Mouse (Mus musculus): ENCODE results near the gene Lama5. TPM values are rescaled to one million over a fixed set of nuclear protein-coding genes. Genes with fewer than 3 reads are reported as not detected.
"Not testable (repeated sequence)": the region's sequence is repeated elsewhere in the genome, so short reads cannot be mapped to it uniquely, and the experiment has no call there.

The Lama5 gene
- polyA plus RNA-seq, 1 experiment from 2014 or later: 2.7 TPM

DNA sequence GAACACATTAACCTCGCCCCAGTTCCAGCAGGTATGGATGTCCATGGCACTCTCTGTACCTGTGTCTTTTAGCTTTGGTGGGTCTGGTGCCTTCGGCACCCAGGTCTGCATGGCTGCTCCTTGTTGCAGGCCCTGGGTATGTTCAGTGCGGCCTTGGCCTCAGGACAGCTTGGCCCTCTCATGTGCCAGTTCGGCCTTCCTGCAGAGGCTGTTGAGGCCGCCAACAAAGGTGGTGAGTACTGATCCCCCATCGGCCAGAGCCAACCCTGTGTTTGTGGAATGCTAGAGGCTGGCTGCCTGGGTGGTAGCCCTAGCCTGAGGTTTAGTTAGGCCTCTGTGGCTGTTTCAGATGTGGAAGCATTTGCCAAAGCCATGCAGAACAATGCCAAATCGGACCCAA, 49.9 kb downstream of the Lama5 start:
- H3K27me3 ChIP-seq (replicated peaks; ENCODE audit: control insufficient read depth, insufficient read depth, low read length): no peaks in the 10 kb centered on the region
- H3K36me3 ChIP-seq (ENCODE audit: control insufficient read depth, insufficient read depth, low read length): peaks cover 59% of the 10 kb centered on the region
- WGBS: 94% methylated on average over 7 of the region's 7 CpGs
- no peak overlapping the region for H3K4me2 ChIP-seq (ENCODE audit: low read length)
- no peak for DNase-seq (ENCODE audit: low spot score)
- H3K9ac ChIP-seq (ENCODE audit: low read length): no peak overlapping the region
- H3K27ac ChIP-seq (ENCODE audit: low read depth, low read length): no peak overlapping the region
- ATAC-seq: no peak
- H3K4me1 ChIP-seq (ENCODE audit: control insufficient read depth, insufficient read depth, low read length): peaks cover 10% of the 10 kb centered on the region
- H3K4me3 ChIP-seq (ENCODE audit: low read depth, low read length): no peak overlapping the region
- no peaks in the 10 kb centered on the region for H3K9me3 ChIP-seq (replicated peaks; ENCODE audit: control insufficient read depth, low read length)

DNA sequence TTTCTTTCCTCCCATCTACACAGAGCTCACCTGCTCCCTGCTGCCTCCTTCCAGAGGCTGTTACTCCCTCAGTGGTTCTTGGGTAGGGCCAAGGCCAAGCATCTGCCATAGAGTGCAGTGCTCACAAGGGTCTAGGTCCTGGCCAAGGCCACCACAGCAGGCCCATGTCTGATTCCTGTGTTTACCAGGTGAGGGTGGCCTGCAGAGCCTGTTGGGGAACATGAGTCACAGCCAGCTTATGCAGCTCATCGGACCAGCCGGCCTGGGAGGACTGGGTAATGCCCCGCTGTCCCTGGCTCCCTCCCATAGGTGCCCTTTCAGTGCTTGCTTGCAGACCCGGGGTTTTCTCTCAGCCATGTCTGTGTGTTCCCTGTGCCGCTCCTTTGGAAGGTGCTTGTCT, 51.5 kb downstream of the Lama5 start:
- ATAC-seq (no peak), DNase-seq (ENCODE audit: low spot score) (no peak)
- WGBS: 95% methylated on average over 5 of the region's 5 CpGs
- no peak overlapping the region for H3K9ac ChIP-seq (ENCODE audit: low read length)
- H3K27ac ChIP-seq (ENCODE audit: low read depth, low read length): no peak overlapping the region
- peaks cover 10% of the 10 kb centered on the region for H3K4me1 ChIP-seq (ENCODE audit: control insufficient read depth, insufficient read depth, low read length)
- no peaks in the 10 kb centered on the region for H3K27me3 ChIP-seq (replicated peaks; ENCODE audit: control insufficient read depth, insufficient read depth, low read length)
- H3K4me3 ChIP-seq (ENCODE audit: low read depth, low read length): no peak overlapping the region
- H3K4me2 ChIP-seq (ENCODE audit: low read length): no peak overlapping the region
- peaks cover 59% of the 10 kb centered on the region for H3K36me3 ChIP-seq (ENCODE audit: control insufficient read depth, insufficient read depth, low read length)
- H3K9me3 ChIP-seq (replicated peaks; ENCODE audit: control insufficient read depth, low read length): no peaks in the 10 kb centered on the region

DNA sequence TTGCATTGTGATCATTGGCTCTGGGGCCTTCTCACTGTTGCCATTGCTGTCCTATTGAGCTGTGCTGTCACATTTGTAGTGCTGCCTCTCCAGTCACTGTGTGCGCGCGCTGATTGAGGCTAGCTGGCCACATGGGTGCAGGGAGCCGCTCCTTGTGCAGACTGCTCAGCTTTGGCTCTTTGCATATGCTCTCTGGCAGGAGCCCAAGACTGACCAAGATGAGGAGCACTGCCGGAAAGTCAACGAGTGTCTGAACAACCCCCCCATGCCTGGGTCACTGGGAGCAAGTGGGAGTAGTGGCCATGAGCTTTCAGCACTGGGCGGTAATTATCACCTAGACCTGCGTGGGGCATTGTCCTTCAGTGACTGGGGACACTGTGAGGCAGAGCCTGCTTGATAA, 51.9 kb downstream of the Lama5 start:
- Histone ChIP-seq H3K36me3 (ENCODE audit: control insufficient read depth, insufficient read depth, low read length) (peaks cover 59% of the 10 kb centered on the region), H3K4me1 (ENCODE audit: control insufficient read depth, insufficient read depth, low read length) (peaks cover 10% of the 10 kb centered on the region)
- ATAC-seq; H3K4me2 ChIP-seq (ENCODE audit: low read length); H3K9ac ChIP-seq (ENCODE audit: low read length); H3K9me3 ChIP-seq (replicated peaks; ENCODE audit: control insufficient read depth, low read length); H3K27me3 ChIP-seq (replicated peaks; ENCODE audit: control insufficient read depth, insufficient read depth, low read length); DNase-seq (ENCODE audit: low spot score); H3K4me3 ChIP-seq (ENCODE audit: low read depth, low read length); H3K27ac ChIP-seq (ENCODE audit: low read depth, low read length): not testable (repeated sequence)
- WGBS: 95% methylated on average over 8 of the region's 8 CpGs

DNA sequence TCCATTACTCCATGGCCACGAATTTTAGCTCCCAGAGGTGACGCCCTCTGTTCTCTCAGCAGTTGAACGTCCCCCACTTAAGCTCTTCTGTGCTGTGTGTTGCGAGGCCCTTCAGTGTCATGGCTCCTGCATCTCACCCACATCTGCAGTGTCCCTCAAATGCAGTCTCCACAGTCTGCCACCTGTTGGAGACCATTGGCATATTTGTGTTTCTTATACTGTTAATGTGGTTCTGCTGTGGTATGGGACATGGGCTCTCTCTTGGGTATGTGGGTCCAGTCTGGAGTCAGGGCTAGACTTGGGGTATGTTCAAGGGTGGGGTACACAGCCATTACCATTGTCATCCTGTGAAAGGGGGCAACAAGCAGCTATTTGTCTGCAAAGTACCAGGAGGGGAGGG, 52.5 kb downstream of the Lama5 start:
- Histone ChIP-seq H3K4me3 (ENCODE audit: low read depth, low read length) (no peak overlapping the region; the same call in 1 of the 2 replicates), H3K4me2 (ENCODE audit: low read length) (peak overlapping the region; percentile 98), H3K27me3 (replicated peaks; ENCODE audit: control insufficient read depth, insufficient read depth, low read length) (no peaks in the 10 kb centered on the region), H3K9me3 (replicated peaks; ENCODE audit: control insufficient read depth, low read length) (no peaks in the 10 kb centered on the region), H3K4me1 (ENCODE audit: control insufficient read depth, insufficient read depth, low read length) (peaks cover 10% of the 10 kb centered on the region), H3K36me3 (ENCODE audit: control insufficient read depth, insufficient read depth, low read length) (peaks cover 54% of the 10 kb centered on the region), H3K27ac (ENCODE audit: low read depth, low read length) (no peak overlapping the region), H3K9ac (ENCODE audit: low read length) (no peak overlapping the region)
- no peak for ATAC-seq
- 80% methylated on average over 4 of the region's 4 CpGs for WGBS
- DNase-seq (ENCODE audit: low spot score): no peak

DNA sequence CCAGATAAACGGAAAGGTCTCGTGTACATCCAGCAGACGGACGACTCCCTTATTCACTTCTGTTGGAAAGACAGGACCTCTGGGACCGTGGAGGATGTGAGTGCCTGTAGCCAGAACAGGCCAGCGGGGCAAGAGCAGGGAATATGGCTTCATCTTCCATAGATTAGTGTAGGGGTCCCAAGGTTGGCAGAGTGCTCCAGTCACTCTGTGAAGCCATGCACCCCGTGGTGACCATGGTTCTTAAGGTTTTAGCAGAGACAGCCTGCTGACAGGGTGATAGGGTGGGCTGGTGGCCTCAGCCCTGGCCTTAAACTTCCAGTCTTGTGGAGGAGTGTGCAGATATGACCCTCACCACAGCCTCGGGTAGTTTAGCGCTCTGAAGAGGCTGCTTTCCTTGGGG, 53.5 kb downstream of the Lama5 start:
- Histone ChIP-seq H3K36me3 (ENCODE audit: control insufficient read depth, insufficient read depth, low read length) (peaks cover 43% of the 10 kb centered on the region), H3K4me3 (ENCODE audit: low read depth, low read length) (peak overlapping the region; percentile 97), H3K4me1 (ENCODE audit: control insufficient read depth, insufficient read depth, low read length) (peaks cover 10% of the 10 kb centered on the region), H3K9me3 (replicated peaks; ENCODE audit: control insufficient read depth, low read length) (no peaks in the 10 kb centered on the region), H3K27ac (ENCODE audit: low read depth, low read length) (no peak overlapping the region), H3K9ac (ENCODE audit: low read length) (peak overlapping the region; percentile 96), H3K4me2 (ENCODE audit: low read length) (peak overlapping the region; percentile 98), H3K27me3 (replicated peaks; ENCODE audit: control insufficient read depth, insufficient read depth, low read length) (no peaks in the 10 kb centered on the region)
- no peak for ATAC-seq
- WGBS: 10% methylated on average over 5 of the region's 9 CpGs
- no peak for DNase-seq (ENCODE audit: low spot score)

DNA sequence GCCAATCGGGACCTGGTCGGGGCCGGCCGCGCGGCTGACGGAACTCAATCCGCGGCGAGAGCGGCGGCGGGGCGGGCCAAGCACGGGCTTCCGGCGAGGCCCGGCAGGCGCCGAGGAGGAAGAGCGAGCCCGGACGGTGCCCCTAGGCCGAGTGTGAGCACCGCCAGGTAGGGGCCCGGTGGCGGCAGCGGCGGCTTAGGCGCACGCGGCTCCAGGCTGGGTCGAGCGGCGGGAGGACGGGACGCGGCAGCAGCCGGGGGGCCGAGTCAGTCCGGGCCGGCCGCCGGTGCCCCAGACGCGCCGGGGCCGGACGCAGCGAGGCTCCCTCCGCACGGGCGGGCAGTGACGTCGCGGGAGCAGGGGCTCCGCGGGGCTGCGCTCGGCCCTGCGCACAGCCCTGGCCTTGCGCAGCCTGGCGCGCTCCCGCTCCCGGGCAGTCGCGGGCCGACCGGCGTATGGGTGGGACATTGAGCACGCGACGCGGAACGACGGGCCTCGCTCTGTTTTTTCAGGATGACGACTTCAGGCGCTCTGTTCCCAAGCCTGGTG, 54.1 kb downstream of the Lama5 start:
- under 1% methylated on average over 56 of the region's 80 CpGs for WGBS

DNA sequence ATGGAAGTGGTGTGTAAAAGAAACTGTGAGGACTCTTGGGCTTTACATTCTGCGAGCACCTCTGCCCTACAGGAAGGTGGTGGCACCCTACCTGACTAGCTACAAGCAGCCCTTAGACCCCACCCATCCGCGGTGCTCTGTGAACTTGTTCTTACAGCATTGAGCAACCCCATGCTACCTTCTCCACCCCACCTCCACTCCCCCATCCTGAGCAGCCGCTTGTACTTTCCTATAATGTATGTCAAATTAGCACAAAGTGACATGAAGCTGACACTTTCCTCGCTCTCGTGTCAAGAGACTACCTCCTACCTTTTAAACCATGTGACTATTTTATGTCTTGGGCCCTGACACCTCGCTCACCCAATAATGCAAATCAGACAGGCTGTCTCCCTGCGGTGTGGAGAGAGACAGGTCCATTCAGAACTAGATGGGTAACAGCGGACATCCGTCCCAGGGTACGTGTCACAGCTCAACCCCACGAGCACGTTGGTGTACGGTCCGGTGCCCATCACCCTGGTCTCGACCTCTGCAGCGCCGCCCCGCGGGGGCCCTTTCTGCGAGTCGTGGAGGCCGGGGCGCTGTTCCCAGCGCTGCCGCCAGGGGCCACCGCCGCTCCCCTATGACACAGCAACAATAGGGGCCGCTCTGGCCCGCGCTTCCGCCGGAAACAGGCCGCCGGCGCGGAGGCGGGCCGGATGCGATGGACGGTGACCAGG, 54.7 kb downstream of the Lama5 start, which contains the start of gene Adrm1:
TSS of gene Adrm1 (plus strand) at position 680 of the 716 bp plus-strand sequence.
- whole genome bisulfite sequencing: 6% methylated on average over 41 of the region's 41 CpGs
- Histone ChIP-seq H3K4me2 (ENCODE audit: low read length) (peak within 1 kb of the TSS; percentile 98), H3K4me3 (ENCODE audit: low read depth, low read length) (peak within 1 kb of the TSS; percentile 97), H3K9me3 (replicated peaks; ENCODE audit: control insufficient read depth, low read length) (no peaks in the 10 kb centered on the region), H3K36me3 (ENCODE audit: control insufficient read depth, insufficient read depth, low read length) (peaks cover 35% of the 10 kb centered on the region), H3K27ac (ENCODE audit: low read depth, low read length) (peak within 1 kb of the TSS; percentile 87), H3K9ac (ENCODE audit: low read length) (peak within 1 kb of the TSS; percentile 96), H3K4me1 (ENCODE audit: control insufficient read depth, insufficient read depth, low read length) (peaks cover 10% of the 10 kb centered on the region), H3K27me3 (replicated peaks; ENCODE audit: control insufficient read depth, insufficient read depth, low read length) (no peaks in the 10 kb centered on the region)
- ATAC-seq: peak; percentile 99
- DNase-seq (ENCODE audit: low spot score): peak; percentile 97

More for the DNA sequence above, 54.1 kb downstream of the Lama5 start:
- H3K36me3 ChIP-seq (ENCODE audit: control insufficient read depth, insufficient read depth, low read length): peaks cover 40% of the 10 kb centered on the region
- H3K27me3 ChIP-seq (replicated peaks; ENCODE audit: control insufficient read depth, insufficient read depth, low read length): no peaks in the 10 kb centered on the region
- peaks cover 10% of the 10 kb centered on the region for H3K4me1 ChIP-seq (ENCODE audit: control insufficient read depth, insufficient read depth, low read length)
- no peaks in the 10 kb centered on the region for H3K9me3 ChIP-seq (replicated peaks; ENCODE audit: control insufficient read depth, low read length)
- peak overlapping the region; percentile 98 for H3K4me2 ChIP-seq (ENCODE audit: low read length)
- peak; percentile 70 for ATAC-seq
- DNase-seq (ENCODE audit: low spot score): peak; percentile 33
- peak overlapping the region; percentile 87 for H3K27ac ChIP-seq (ENCODE audit: low read depth, low read length)
- peak overlapping the region; percentile 96 for H3K9ac ChIP-seq (ENCODE audit: low read length)
- H3K4me3 ChIP-seq (ENCODE audit: low read depth, low read length): peak overlapping the region; percentile 97

DNA sequence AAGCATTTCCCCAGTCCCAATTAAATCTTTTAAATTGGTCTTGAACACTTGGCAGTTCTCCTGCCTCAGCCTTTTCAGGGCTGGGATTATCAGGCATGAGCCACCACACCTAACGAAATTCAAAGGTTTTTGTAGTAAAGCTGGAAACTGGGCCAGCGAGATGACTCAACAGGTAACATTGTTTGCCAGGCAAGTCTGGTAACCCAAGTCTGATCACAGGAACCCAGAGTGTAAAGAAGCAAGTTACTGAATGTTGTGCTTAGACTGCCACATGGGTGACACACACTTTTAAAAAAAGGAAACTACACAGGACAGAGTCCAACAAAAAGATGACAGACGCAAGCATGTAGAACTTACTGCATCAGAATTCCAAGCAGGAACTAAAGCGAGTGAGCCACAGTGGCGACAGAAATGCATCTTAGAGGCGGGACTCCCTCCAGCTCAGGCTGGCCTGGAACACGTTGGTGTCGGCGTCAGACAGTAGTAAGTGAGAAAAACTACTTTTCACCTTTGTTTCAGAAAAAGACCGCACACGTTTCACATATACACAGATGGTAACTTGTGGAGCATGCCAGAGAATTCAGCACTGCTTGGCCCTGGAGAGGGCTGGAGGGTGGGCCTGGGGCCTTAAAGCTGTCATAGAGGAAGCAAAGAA, 55.4 kb downstream of the Lama5 start:
- peak; percentile 3 for DNase-seq (ENCODE audit: low spot score)
- 78% methylated on average over 11 of the region's 11 CpGs for WGBS
- no peaks in the 10 kb centered on the region for H3K27me3 ChIP-seq (replicated peaks; ENCODE audit: control insufficient read depth, insufficient read depth, low read length)
- ATAC-seq: no peak
- H3K9me3 ChIP-seq (replicated peaks; ENCODE audit: control insufficient read depth, low read length): no peaks in the 10 kb centered on the region
- peak overlapping the region; percentile 63 for H3K9ac ChIP-seq (ENCODE audit: low read length)
- peaks cover 28% of the 10 kb centered on the region for H3K36me3 ChIP-seq (ENCODE audit: control insufficient read depth, insufficient read depth, low read length)
- no peak overlapping the region for H3K27ac ChIP-seq (ENCODE audit: low read depth, low read length)
- peaks cover 10% of the 10 kb centered on the region for H3K4me1 ChIP-seq (ENCODE audit: control insufficient read depth, insufficient read depth, low read length)
- peak overlapping the region; percentile 59 for H3K4me2 ChIP-seq (ENCODE audit: low read length)
- H3K4me3 ChIP-seq (ENCODE audit: low read depth, low read length): no peak overlapping the region

DNA sequence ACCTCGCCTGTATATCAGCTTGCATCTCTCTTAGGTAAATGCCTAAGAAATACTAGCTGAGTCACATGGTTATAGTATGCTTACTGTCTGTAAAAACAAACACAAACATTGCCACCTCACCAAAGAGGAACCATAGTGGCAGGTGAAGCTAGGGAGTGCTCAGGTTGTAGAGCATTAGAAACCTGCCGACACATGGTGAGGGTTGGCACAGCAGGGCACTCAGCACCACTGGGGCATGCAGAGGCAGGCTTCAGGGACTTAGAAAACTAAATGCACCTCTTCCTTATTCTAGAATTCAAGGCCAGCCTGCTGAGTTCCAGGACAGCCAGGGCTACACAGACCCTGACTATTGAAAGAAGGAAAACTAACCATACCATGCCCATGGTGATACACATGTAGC, 58.8 kb downstream of the Lama5 start:
- Histone ChIP-seq H3K27ac (ENCODE audit: low read depth, low read length) (no peak overlapping the region), H3K4me2 (ENCODE audit: low read length) (no peak overlapping the region), H3K4me1 (ENCODE audit: control insufficient read depth, insufficient read depth, low read length) (peaks cover 3% of the 10 kb centered on the region; the same call in 1 of the 2 replicates), H3K36me3 (ENCODE audit: control insufficient read depth, insufficient read depth, low read length) (peaks cover 26% of the 10 kb centered on the region), H3K4me3 (ENCODE audit: low read depth, low read length) (no peak overlapping the region), H3K9ac (ENCODE audit: low read length) (no peak overlapping the region), H3K27me3 (replicated peaks; ENCODE audit: control insufficient read depth, insufficient read depth, low read length) (no peaks in the 10 kb centered on the region), H3K9me3 (replicated peaks; ENCODE audit: control insufficient read depth, low read length) (no peaks in the 10 kb centered on the region)
- ATAC-seq (no peak), DNase-seq (ENCODE audit: low spot score) (no peak)
- WGBS: 79% methylated on average over 2 of the region's 2 CpGs
